Comparison of ENCODE assay signal across 8 mouse cellular contexts in the genomic region with DNA sequence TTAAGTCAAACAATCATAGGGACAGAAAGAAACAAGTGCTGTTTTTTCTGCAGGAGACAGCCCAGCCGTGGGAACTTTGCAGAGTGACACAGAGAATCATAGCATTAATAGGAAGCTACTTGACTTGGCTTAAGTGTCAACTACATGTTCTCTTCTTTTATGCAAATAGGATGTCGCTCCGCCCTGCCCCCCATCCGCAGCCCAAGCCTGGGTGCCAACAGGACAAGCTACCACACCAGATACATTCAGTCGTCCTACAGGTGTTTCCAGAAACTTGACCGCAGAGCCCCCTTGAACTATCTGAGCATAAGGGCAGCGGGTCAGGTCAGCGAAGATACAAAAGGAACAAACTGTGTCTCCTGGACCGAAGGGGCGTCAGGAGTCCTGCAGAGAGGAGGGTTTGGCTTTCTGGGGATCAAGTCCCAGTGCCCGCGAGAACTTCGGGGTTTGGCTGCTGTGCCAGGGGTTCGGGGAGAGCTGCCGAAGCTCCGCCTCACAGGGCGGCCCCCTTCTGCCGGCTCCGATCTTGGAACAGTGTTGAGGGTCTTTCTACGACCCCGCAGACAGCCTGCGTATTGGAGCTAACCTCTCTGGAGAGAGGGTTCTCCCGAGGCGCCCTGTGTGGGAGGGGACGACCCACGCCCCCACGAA. TPM values are rescaled to one million over a fixed set of nuclear protein-coding genes. Genes with fewer than 3 reads are reported as not detected.
DNase-seq lines count a peak whose midpoint lies in the region; ATAC-seq and TF ChIP-seq lines count a peak whose summit lies in the region.

No protein-coding gene starts in this region.

- H3K9me3 ChIP-seq in forebrain, embryonic 12.5 days: no peaks in the 10 kb centered on the region
- no peaks in the 10 kb centered on the region for H3K9me3 ChIP-seq in hindbrain, embryonic 11.5 days (ENCODE audit: control insufficient read depth, low read length)
- no peaks in the 10 kb centered on the region for H3K9me3 ChIP-seq in megakaryocyte, embryonic 14.5 days

- H3K27me3 ChIP-seq in forebrain, embryonic 12.5 days: no peaks in the 10 kb centered on the region
- no peaks in the 10 kb centered on the region for H3K27me3 ChIP-seq in hindbrain, embryonic 11.5 days (ENCODE audit: control insufficient read depth, insufficient read depth, low read length)
- no peaks in the 10 kb centered on the region for H3K27me3 ChIP-seq in megakaryocyte, embryonic 14.5 days (replicated peaks)

- under 1% methylated on average over 27 of the region's 27 CpGs for WGBS in forebrain, embryonic 12.5 days
- under 1% methylated on average over 27 of the region's 27 CpGs for WGBS in hindbrain, embryonic 11.5 days

- H3K36me3 ChIP-seq in forebrain, embryonic 12.5 days (replicated peaks): no peaks in the 10 kb centered on the region
- no peaks in the 10 kb centered on the region for H3K36me3 ChIP-seq in hindbrain, embryonic 11.5 days (ENCODE audit: control insufficient read depth, insufficient read depth, low read length)
- peaks cover 28% of the 10 kb centered on the region for H3K36me3 ChIP-seq in megakaryocyte, embryonic 14.5 days (replicated peaks; ENCODE audit: low read length)

- H3K9ac ChIP-seq in forebrain, embryonic 12.5 days: peak overlapping the region; percentile 63
- H3K9ac ChIP-seq in hindbrain, embryonic 11.5 days (ENCODE audit: low read depth, low read length): peak overlapping the region; percentile 67

- TF ChIP-seq CTCF in bone marrow macrophage, adult 2 months (IDR thresholded peaks at IDR 0.05; ENCODE audit: low read depth, low read length): no peak

- peak overlapping the region; percentile 93 for H3K27ac ChIP-seq in bone marrow macrophage, adult 2 months (ENCODE audit: insufficient read depth, low read depth, low read length)
- H3K27ac ChIP-seq in forebrain, embryonic 12.5 days: peak overlapping the region; percentile 84
- H3K27ac ChIP-seq in hindbrain, embryonic 11.5 days (ENCODE audit: low read depth, low read length): peak overlapping the region; percentile 51

- H3K4me1 ChIP-seq in bone marrow macrophage, adult 2 months (ENCODE audit: control insufficient read depth, insufficient read depth, low read length): peaks cover 37% of the 10 kb centered on the region
- H3K4me1 ChIP-seq in forebrain, embryonic 12.5 days: peaks cover 16% of the 10 kb centered on the region
- H3K4me1 ChIP-seq in hindbrain, embryonic 11.5 days (replicated peaks; ENCODE audit: control insufficient read depth, insufficient read depth, low read length): no peaks in the 10 kb centered on the region
- peaks cover 71% of the 10 kb centered on the region for H3K4me1 ChIP-seq in megakaryocyte, embryonic 14.5 days

- DNase-seq in frontal cortex, postnatal 10 days (ENCODE audit: low spot score in 2 of 2): peak; percentile 41 to 65
- no peak for DNase-seq in frontal cortex, postnatal 25 days (ENCODE audit: low spot score in 2 of 2)
- no peak for DNase-seq in hindbrain, embryonic 11.5 days (ENCODE audit: low spot score)
- DNase-seq in left cerebral cortex, postnatal 10 days (ENCODE audit: extremely low spot score in 1 of 2, low spot score in 2 of 2): peak; percentile 38 to 83
- peak; percentile 67 to 88 for DNase-seq in spleen, postnatal 10 days (ENCODE audit: low spot score in 2 of 2)

- TF ChIP-seq POLR2A in bone marrow macrophage, adult 2 months (IDR thresholded peaks at IDR 0.05; ENCODE audit: borderline replicate concordance, low read depth, low read length): no peak

- peak overlapping the region; percentile 78 for H3K4me3 ChIP-seq in bone marrow macrophage, adult 2 months (ENCODE audit: insufficient read depth, low read length)
- peak overlapping the region; percentile 69 for H3K4me3 ChIP-seq in forebrain, embryonic 12.5 days (replicated peaks)
- peak overlapping the region; percentile 58 for H3K4me3 ChIP-seq in hindbrain, embryonic 11.5 days (ENCODE audit: low read depth, low read length)
- peak overlapping the region; percentile 96 for H3K4me3 ChIP-seq in megakaryocyte, embryonic 14.5 days (replicated peaks)

- peak; percentile 81 for ATAC-seq in forebrain, embryonic 12.5 days (ENCODE audit: low FRiP score)
- peak; percentile 82; the same call in 1 of the 2 replicates for ATAC-seq in hindbrain, embryonic 11.5 days (ENCODE audit: low FRiP score)

- intact Hi-C loops in left cerebral cortex, postnatal 10 days (cut with DNase I): no loop called here

- H3K4me2 ChIP-seq in forebrain, embryonic 12.5 days: peak overlapping the region; percentile 80
- peak overlapping the region; percentile 72 for H3K4me2 ChIP-seq in hindbrain, embryonic 11.5 days (replicated peaks; ENCODE audit: low read depth, low read length)

RNA-seq across cellular contexts. Expression of a gene that starts 0.5 kb away (rescaled TPM):
- 15.0 and 16.2 TPM in 2 replicates for polyA plus RNA-seq in bone marrow macrophage, adult 2 months (2012; ENCODE audit: insufficient read depth, insufficient read length, missing spikeins)
- 9.9 and 10.5 TPM in 2 replicates for polyA plus RNA-seq in forebrain, embryonic 12.5 days (2016; fragmentation: Nextera tagmentation; extraction: Ambion mirVana)
- polyA plus RNA-seq in hindbrain, embryonic 11.5 days (2014; fragmentation: Nextera tagmentation; extraction: Ambion mirVana): 6.8 and 9.5 TPM in 2 replicates
- 10 to 100 TPM; 20.5 to 21.1 TPM for total RNA-seq in left cerebral cortex, postnatal 10 days (2021)
- polyA plus RNA-seq in megakaryocyte, embryonic 14.5 days (2012; ENCODE audit: insufficient read depth, low replicate concordance): 1.9 and 5.3 TPM in 2 replicates

RNA-seq across cellular contexts. Expression of a gene that starts 10.6 kb away (rescaled TPM):
- polyA plus RNA-seq in bone marrow macrophage, adult 2 months (2012; ENCODE audit: insufficient read depth, insufficient read length, missing spikeins): not detected in 2 replicates
- polyA plus RNA-seq in forebrain, embryonic 12.5 days (2016; fragmentation: Nextera tagmentation; extraction: Ambion mirVana): 0.05 TPM in 1 of 2 replicates, not detected in the other
- polyA plus RNA-seq in hindbrain, embryonic 11.5 days (2014; fragmentation: Nextera tagmentation; extraction: Ambion mirVana): 0.04 and 0.06 TPM in 2 replicates
- total RNA-seq in left cerebral cortex, postnatal 10 days (2021): not detected
- not detected in 2 replicates for polyA plus RNA-seq in megakaryocyte, embryonic 14.5 days (2012; ENCODE audit: insufficient read depth, low replicate concordance)

RNA-seq across cellular contexts. Expression of a gene that starts 44.9 kb away (rescaled TPM):
- polyA plus RNA-seq in bone marrow macrophage, adult 2 months (2012; ENCODE audit: insufficient read depth, insufficient read length, missing spikeins): not detected in 2 replicates
- polyA plus RNA-seq in forebrain, embryonic 12.5 days (2016; fragmentation: Nextera tagmentation; extraction: Ambion mirVana): 0.13 and 0.21 TPM in 2 replicates
- polyA plus RNA-seq in hindbrain, embryonic 11.5 days (2014; fragmentation: Nextera tagmentation; extraction: Ambion mirVana): 0.48 TPM in 1 of 2 replicates, not detected in the other
- not detected for total RNA-seq in left cerebral cortex, postnatal 10 days (2021)
- not detected in 2 replicates for polyA plus RNA-seq in megakaryocyte, embryonic 14.5 days (2012; ENCODE audit: insufficient read depth, low replicate concordance)

Comparison
In these comparisons a context has a peak if more than half of its experiments do, and no peak if none do; other contexts are left out.
1. DNase-seq: peak in frontal cortex, postnatal 10 days (2 of 2), left cerebral cortex, postnatal 10 days (2 of 2) and spleen, postnatal 10 days (2 of 2); none in frontal cortex, postnatal 25 days (0 of 2) and hindbrain, embryonic 11.5 days (single experiment).
2. Peak in every context shown above with its lines, with median percentiles within 50 percentile points of each other: H3K27ac ChIP-seq and H3K4me3 ChIP-seq.